Mouse (Mus musculus) lung, adult 2 months (tissue): ENCODE measurements around the gene Grik3.

Experiments
- CTCF ChIP-seq: fragments of 200-500 bp; IDR thresholded peaks from 2 replicates; pipeline ENCODE4 v1.5.1; 2011; ENCODE audit warnings: mild to moderate bottlenecking, low read length, control low read depth; ENCODE audit not compliant: insufficient read depth
- POLR2A ChIP-seq: fragments of 200-500 bp; IDR thresholded peaks from 2 replicates; pipeline ENCODE4 v1.6.1; 2011; ENCODE audit warnings: low read depth, mild to moderate bottlenecking, control low read depth, low read length, borderline replicate concordance; ENCODE audit errors: extremely low read depth

- no peak for TF ChIP-seq CTCF
- TF ChIP-seq POLR2A: no peak
Measured at GRCm38 (mm10) chr4:125717881-125718280, 227.4 kb downstream of the Grik3 start.
